Mouse (Mus musculus): ENCODE data around the gene 2810006K23Rik.
"Not testable (repeated sequence)": the region's sequence is repeated elsewhere in the genome, so short reads cannot be mapped to it uniquely, and the experiment has no call there.

Gene 2810006K23Rik

GRCm38 (mm10) chr5:124349196-124349595 is 21.3 kb downstream of the 2810006K23Rik start:
- DNase-seq (ENCODE audit: low spot score): peak; percentile 35

GRCm38 (mm10) chr5:124350350-124350749 is 22.5 kb downstream of the 2810006K23Rik start:
- DNase-seq (ENCODE audit: low spot score): no peak

- peak; percentile 46 for DNase-seq (ENCODE audit: low spot score)
These were observed 23.2 kb downstream of the 2810006K23Rik start for GRCm38 (mm10) chr5:124351111-124351560.

- no peak for DNase-seq (ENCODE audit: low spot score)
These were observed 23.7 kb downstream of the 2810006K23Rik start for GRCm38 (mm10) chr5:124351604-124352003.

GRCm38 (mm10) chr5:124352141-124352920 is 24.4 kb downstream of the 2810006K23Rik start:
- peak; percentile 80 for DNase-seq (ENCODE audit: low spot score)

- peak; percentile 23 for DNase-seq (ENCODE audit: low spot score)
These were observed 25.3 kb downstream of the 2810006K23Rik start for GRCm38 (mm10) chr5:124353011-124353725.

GRCm38 (mm10) chr5:124353726-124354547 is 26.0 kb downstream of the 2810006K23Rik start:
- DNase-seq (ENCODE audit: low spot score): peak; percentile 21

- peak; percentile 35 for DNase-seq (ENCODE audit: low spot score)
These were observed 26.9 kb downstream of the 2810006K23Rik start for GRCm38 (mm10) chr5:124354574-124355424.

GRCm38 (mm10) chr5:124355425-124355959 is 27.6 kb downstream of the 2810006K23Rik start:
- DNase-seq (ENCODE audit: low spot score): no peak

- no peak for DNase-seq (ENCODE audit: low spot score)
These were observed 28.8 kb downstream of the 2810006K23Rik start for GRCm38 (mm10) chr5:124356695-124357094.

GRCm38 (mm10) chr5:124359641-124360040 is 31.8 kb downstream of the 2810006K23Rik start:
- no peak for DNase-seq (ENCODE audit: low spot score)

- not testable (repeated sequence) for DNase-seq (ENCODE audit: low spot score)
These were observed 35.1 kb downstream of the 2810006K23Rik start, which contains the start of gene Cdk2ap1 for GRCm38 (mm10) chr5:124362982-124363381. Gene Cdk2ap1 (minus strand): TSS chr5:124363082.

- no peak for DNase-seq (ENCODE audit: low spot score)
These were observed 36.5 kb downstream of the 2810006K23Rik start for GRCm38 (mm10) chr5:124364173-124364918.

GRCm38 (mm10) chr5:124365754-124366153 is 37.9 kb downstream of the 2810006K23Rik start:
- no peak for DNase-seq (ENCODE audit: low spot score)

GRCm38 (mm10) chr5:124366721-124367120 is 38.8 kb downstream of the 2810006K23Rik start:
- no peak for DNase-seq (ENCODE audit: low spot score)

GRCm38 (mm10) chr5:124374298-124374697 is 46.4 kb downstream of the 2810006K23Rik start:
- DNase-seq (ENCODE audit: low spot score): no peak

GRCm38 (mm10) chr5:124376401-124376800 is 48.5 kb downstream of the 2810006K23Rik start:
- no peak for DNase-seq (ENCODE audit: low spot score)

GRCm38 (mm10) chr5:124377149-124377548 is 49.3 kb downstream of the 2810006K23Rik start:
- no peak for DNase-seq (ENCODE audit: low spot score)

- DNase-seq (ENCODE audit: low spot score): no peak
These were observed 52.2 kb downstream of the 2810006K23Rik start for GRCm38 (mm10) chr5:124380121-124380520.

GRCm38 (mm10) chr5:124387932-124388331 is 60.0 kb downstream of the 2810006K23Rik start:
- DNase-seq (ENCODE audit: low spot score): no peak
